Mouse (Mus musculus): ENCODE measurements around the gene Supt3. TPM values are rescaled to one million over a fixed set of nuclear protein-coding genes. Genes with fewer than 3 reads are reported as not detected.

Supt3 gene
- polyA plus RNA-seq, 1 experiment = 6.4 TPM

DNA sequence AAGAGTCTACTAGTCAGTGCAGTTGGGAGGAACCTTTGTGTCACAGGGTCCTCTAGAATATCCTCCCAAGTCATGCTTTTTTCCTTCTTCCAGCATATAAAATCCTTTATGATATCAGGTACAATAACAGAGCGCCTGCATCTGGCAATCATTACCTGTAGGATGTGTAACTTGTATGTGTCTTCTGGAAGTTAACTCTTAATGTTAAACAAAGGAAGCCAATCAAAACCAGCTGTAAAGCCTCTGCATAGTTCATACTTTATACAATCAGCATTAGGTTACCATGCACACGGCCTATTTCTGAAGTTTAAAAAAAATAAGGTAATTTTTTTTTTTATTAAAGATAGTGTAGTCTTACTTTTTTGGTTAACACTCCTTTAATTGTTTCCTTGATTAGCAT, 179.7 kb downstream of the Supt3 start:
- no peak overlapping the region for H3K4me3 ChIP-seq (ENCODE audit: insufficient read depth, low read depth, low read length)
- DNase-seq = no peak
- no peaks in the 10 kb centered on the region for H3K36me3 ChIP-seq (ENCODE audit: control insufficient read depth, insufficient read depth, low read length)
- 85% methylated on average over 2 of the region's 2 CpGs for WGBS
- H3K27ac ChIP-seq (ENCODE audit: insufficient read depth, low read depth, low read length) = no peak overlapping the region
- TF ChIP-seq CTCF (conservative IDR thresholded peaks at IDR 0.05; ENCODE audit: insufficient read depth, insufficient read length, low read depth, low read length) (no peak), POLR2A (IDR thresholded peaks at IDR 0.05; ENCODE audit: low read depth, low read length) (no peak)
- no peaks in the 10 kb centered on the region for H3K4me1 ChIP-seq (ENCODE audit: control insufficient read depth, insufficient read depth, low read length)
- H3K27me3 ChIP-seq (replicated peaks; ENCODE audit: control insufficient read depth, insufficient read depth, low read length) = no peaks in the 10 kb centered on the region

DNA sequence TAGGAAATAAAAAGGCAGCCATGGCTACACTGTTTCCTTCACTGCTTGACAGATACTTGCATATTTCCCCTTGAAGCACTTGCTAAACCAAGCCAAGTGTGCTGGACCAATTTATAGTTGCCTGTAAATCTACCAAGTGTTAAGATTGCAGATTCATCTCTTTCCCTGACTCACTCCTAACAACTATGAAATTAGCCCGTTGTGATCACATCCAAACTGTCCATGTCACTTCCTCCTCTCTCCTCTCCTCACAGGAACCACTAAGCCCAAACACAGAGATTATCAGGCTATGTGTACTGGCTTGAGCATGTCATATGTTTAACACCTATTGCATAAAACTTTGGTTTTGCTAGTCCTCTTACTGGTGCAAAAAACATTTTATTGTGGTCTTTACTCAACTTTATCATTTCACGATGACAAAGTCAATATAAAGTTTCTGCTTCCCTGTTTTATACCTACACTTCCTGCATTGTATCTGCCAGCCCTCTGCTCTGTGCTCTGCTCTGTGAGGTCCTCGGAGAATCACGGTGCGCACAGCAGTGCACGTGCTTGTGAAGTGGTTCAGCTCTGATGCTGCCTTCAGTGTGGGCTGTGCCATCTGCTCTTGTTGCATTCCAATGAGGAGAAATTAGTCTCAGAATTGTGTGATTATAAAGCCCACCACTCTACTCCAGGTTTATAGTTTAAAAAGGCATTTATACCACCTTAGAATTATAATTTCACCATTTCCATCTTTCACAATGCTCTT, 186.3 kb downstream of the Supt3 start:
- Histone ChIP-seq H3K27me3 (replicated peaks; ENCODE audit: control insufficient read depth, insufficient read depth, low read length) (no peaks in the 10 kb centered on the region), H3K4me1 (ENCODE audit: control insufficient read depth, insufficient read depth, low read length) (no peaks in the 10 kb centered on the region), H3K4me3 (ENCODE audit: insufficient read depth, low read depth, low read length) (no peak overlapping the region), H3K36me3 (ENCODE audit: control insufficient read depth, insufficient read depth, low read length) (no peaks in the 10 kb centered on the region), H3K27ac (ENCODE audit: insufficient read depth, low read depth, low read length) (no peak overlapping the region)
- TF ChIP-seq CTCF (conservative IDR thresholded peaks at IDR 0.05; ENCODE audit: insufficient read depth, insufficient read length, low read depth, low read length) = no peak
- 77% methylated on average over 6 of the region's 6 CpGs for WGBS
- DNase-seq = no peak

DNA sequence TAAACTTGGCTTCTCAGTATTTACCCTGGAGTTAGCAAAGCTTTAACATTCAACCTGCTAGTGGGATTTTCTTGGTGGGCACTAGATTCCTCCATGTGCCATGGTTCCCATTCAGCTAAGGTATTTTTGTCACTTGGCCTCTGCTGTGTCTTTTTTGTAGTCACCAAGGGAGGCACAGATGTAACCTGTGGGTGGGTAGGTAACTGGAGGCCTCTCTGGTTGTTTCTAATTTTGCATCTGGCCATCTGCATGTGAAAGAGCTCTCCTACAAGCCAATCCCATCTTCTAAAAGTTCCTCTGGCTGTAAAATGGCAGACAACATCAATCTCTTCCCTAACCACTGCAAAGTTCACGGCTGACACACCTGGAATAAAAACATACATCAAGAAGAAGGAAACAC, 190.2 kb downstream of the Supt3 start:
- 90% methylated on average over 1 of the region's 1 CpGs for WGBS
- DNase-seq = no peak
- Histone ChIP-seq H3K4me1 (ENCODE audit: control insufficient read depth, insufficient read depth, low read length) (no peaks in the 10 kb centered on the region), H3K27me3 (replicated peaks; ENCODE audit: control insufficient read depth, insufficient read depth, low read length) (no peaks in the 10 kb centered on the region), H3K36me3 (ENCODE audit: control insufficient read depth, insufficient read depth, low read length) (no peaks in the 10 kb centered on the region), H3K4me3 (ENCODE audit: insufficient read depth, low read depth, low read length) (no peak overlapping the region), H3K27ac (ENCODE audit: insufficient read depth, low read depth, low read length) (no peak overlapping the region)
- no peak for TF ChIP-seq POLR2A (IDR thresholded peaks at IDR 0.05; ENCODE audit: low read depth, low read length)
- TF ChIP-seq CTCF (conservative IDR thresholded peaks at IDR 0.05; ENCODE audit: insufficient read depth, insufficient read length, low read depth, low read length) = no peak

DNA sequence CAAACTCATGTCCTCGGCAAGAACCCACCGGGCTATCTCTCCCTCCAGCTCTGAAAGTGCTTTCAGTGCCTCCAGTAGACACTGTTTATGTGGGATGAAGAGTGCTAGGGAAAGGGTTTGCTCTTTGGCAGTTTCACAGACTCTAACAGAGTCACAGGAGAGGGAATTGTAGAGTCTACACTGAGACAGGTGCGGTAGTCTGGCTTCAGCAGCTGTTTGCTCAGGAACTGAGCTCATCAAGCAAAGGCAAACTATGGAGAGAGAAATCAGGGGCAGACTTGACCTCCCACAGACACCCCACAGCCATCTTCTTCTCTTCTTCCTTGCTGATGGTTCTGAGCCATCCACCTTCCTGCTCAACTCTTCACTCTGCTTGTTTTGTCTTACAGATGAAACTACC, 193.3 kb downstream of the Supt3 start:
- WGBS = 95% methylated on average over 3 of the region's 3 CpGs
- no peaks in the 10 kb centered on the region for H3K27me3 ChIP-seq (replicated peaks; ENCODE audit: control insufficient read depth, insufficient read depth, low read length)
- no peak for TF ChIP-seq POLR2A (IDR thresholded peaks at IDR 0.05; ENCODE audit: low read depth, low read length)
- TF ChIP-seq CTCF (conservative IDR thresholded peaks at IDR 0.05; ENCODE audit: insufficient read depth, insufficient read length, low read depth, low read length) = no peak

DNA sequence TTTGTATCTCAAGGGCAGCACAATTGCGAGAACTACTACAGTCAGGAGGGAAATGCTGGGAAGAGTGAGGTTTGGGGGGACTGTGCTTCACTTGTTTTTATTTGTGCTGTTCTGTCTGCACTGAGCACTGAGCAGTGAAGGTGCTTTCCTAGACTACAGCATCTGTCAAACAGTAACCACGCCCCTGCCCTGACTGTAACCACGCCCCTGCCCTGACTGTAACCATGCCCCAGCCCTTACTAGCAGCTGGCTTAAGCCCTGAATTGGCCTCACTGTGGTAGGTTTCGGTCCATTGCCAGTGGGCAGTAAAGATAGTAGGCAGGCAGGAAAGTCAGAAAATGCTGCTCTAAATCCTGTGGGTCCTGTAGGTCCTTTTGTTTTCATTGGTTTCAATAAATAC, 196.5 kb downstream of the Supt3 start:
- peak; percentile 48 for DNase-seq
- H3K36me3 ChIP-seq (ENCODE audit: control insufficient read depth, insufficient read depth, low read length) = no peaks in the 10 kb centered on the region
- WGBS = 52% methylated on average over 4 of the region's 4 CpGs

More for the DNA sequence above, 193.3 kb downstream of the Supt3 start:
- Histone ChIP-seq H3K4me1 (ENCODE audit: control insufficient read depth, insufficient read depth, low read length) (no peaks in the 10 kb centered on the region), H3K4me3 (ENCODE audit: insufficient read depth, low read depth, low read length) (no peak overlapping the region), H3K27ac (ENCODE audit: insufficient read depth, low read depth, low read length) (no peak overlapping the region), H3K36me3 (ENCODE audit: control insufficient read depth, insufficient read depth, low read length) (no peaks in the 10 kb centered on the region)
- no peak for DNase-seq

DNA sequence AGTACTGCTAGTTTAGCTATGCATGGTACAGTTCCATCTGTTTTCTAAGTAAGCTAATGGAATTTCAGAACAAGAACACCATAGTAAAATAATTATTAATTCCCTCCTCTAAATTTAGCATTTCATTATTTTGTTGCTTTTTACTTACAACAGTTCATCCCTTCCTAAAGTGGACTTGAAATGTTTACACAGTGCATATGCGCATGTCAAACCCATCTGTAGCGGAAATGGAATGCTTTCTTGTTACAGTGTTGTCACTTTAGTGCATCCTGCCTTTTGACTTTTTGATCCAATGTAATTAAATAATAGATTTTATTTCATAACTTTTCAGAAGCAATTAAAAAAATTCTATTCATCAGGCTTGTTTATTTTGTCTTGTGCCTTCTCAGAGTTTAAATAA, 200.7 kb downstream of the Supt3 start:
- H3K27me3 ChIP-seq (replicated peaks; ENCODE audit: control insufficient read depth, insufficient read depth, low read length) = no peaks in the 10 kb centered on the region
- no peak for TF ChIP-seq POLR2A (IDR thresholded peaks at IDR 0.05; ENCODE audit: low read depth, low read length)
- TF ChIP-seq CTCF (conservative IDR thresholded peaks at IDR 0.05; ENCODE audit: insufficient read depth, insufficient read length, low read depth, low read length) = no peak
- 86% methylated on average over 2 of the region's 2 CpGs for WGBS

More for the DNA sequence above, 196.5 kb downstream of the Supt3 start:
- no peaks in the 10 kb centered on the region for H3K4me1 ChIP-seq (ENCODE audit: control insufficient read depth, insufficient read depth, low read length)
- H3K27me3 ChIP-seq (replicated peaks; ENCODE audit: control insufficient read depth, insufficient read depth, low read length) = no peaks in the 10 kb centered on the region
- H3K4me3 ChIP-seq (ENCODE audit: insufficient read depth, low read depth, low read length) = no peak overlapping the region
- H3K27ac ChIP-seq (ENCODE audit: insufficient read depth, low read depth, low read length) = no peak overlapping the region
- TF ChIP-seq POLR2A (IDR thresholded peaks at IDR 0.05; ENCODE audit: low read depth, low read length) (no peak), CTCF (conservative IDR thresholded peaks at IDR 0.05; ENCODE audit: insufficient read depth, insufficient read length, low read depth, low read length) (no peak)

DNA sequence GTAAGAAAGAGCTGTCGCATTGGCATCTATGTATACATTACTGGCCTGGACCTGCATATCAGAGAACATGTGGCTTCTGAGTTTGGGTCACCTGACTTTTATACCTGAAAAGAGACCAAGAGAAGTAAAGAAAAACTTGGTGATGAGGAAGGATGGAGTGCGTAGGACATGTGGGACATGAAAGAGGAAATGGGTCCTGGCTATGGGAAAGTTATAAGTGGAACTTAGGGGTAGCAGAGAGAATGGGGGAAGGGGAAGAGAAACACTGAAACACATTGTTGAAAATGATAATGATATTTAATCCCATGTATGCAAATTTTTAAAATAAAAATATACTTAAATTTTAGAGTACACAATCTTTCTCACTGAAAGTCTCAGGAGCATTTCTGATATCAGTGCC, 211.0 kb downstream of the Supt3 start:
- no peaks in the 10 kb centered on the region for H3K36me3 ChIP-seq (ENCODE audit: control insufficient read depth, insufficient read depth, low read length)
- H3K4me1 ChIP-seq (ENCODE audit: control insufficient read depth, insufficient read depth, low read length) = no peaks in the 10 kb centered on the region
- H3K27ac ChIP-seq (ENCODE audit: insufficient read depth, low read depth, low read length) = no peak overlapping the region
- DNase-seq = no peak
- no peak overlapping the region for H3K4me3 ChIP-seq (ENCODE audit: insufficient read depth, low read depth, low read length)
- TF ChIP-seq CTCF (conservative IDR thresholded peaks at IDR 0.05; ENCODE audit: insufficient read depth, insufficient read length, low read depth, low read length) = no peak
- no peak for TF ChIP-seq POLR2A (IDR thresholded peaks at IDR 0.05; ENCODE audit: low read depth, low read length)
- 98% methylated on average over 2 of the region's 2 CpGs for WGBS
- H3K27me3 ChIP-seq (replicated peaks; ENCODE audit: control insufficient read depth, insufficient read depth, low read length) = no peaks in the 10 kb centered on the region

More for the DNA sequence above, 200.7 kb downstream of the Supt3 start:
- Histone ChIP-seq H3K36me3 (ENCODE audit: control insufficient read depth, insufficient read depth, low read length) (no peaks in the 10 kb centered on the region), H3K4me1 (ENCODE audit: control insufficient read depth, insufficient read depth, low read length) (0 out of 2 replicates have a peak, but pooled peaks cover 3% of the 10 kb centered on the region), H3K27ac (ENCODE audit: insufficient read depth, low read depth, low read length) (no peak overlapping the region), H3K4me3 (ENCODE audit: insufficient read depth, low read depth, low read length) (no peak overlapping the region)
- no peak for DNase-seq

Data from kidney, adult 2 months (tissue).